Comparison of ENCODE assay signal across 8 mouse cellular contexts in genomic region chr3:30995899-30996687, GRCm38 (mm10). TPM values are rescaled to one million over a fixed set of nuclear protein-coding genes. Genes with fewer than 3 reads are reported as not detected.
DNase-seq lines count a peak whose midpoint lies in the region; ATAC-seq and TF ChIP-seq lines count a peak whose summit lies in the region.

No protein-coding gene starts in this region.

- under 1% methylated on average over 49 of the region's 49 CpGs for WGBS in limb, embryonic 15.5 days

- TF ChIP-seq POLR2A in myocyte (IDR thresholded peaks at IDR 0.05; ENCODE audit: insufficient read length, low read depth): no peak

- no peaks in the 10 kb centered on the region for H3K36me3 ChIP-seq in limb, embryonic 15.5 days
- no peaks in the 10 kb centered on the region for H3K36me3 ChIP-seq in myocyte (ENCODE audit: control insufficient read depth, insufficient read depth)

- H3K4me1 ChIP-seq in limb, embryonic 15.5 days: peaks cover 26% of the 10 kb centered on the region

- peak overlapping the region; percentile 79 for H3K9ac ChIP-seq in limb, embryonic 15.5 days

- peak overlapping the region; percentile 91 for H3K4me3 ChIP-seq in limb, embryonic 15.5 days
- peak overlapping the region; percentile 72 for H3K4me3 ChIP-seq in myocyte

- no peak for DNase-seq in cerebellum, postnatal 25 days
- DNase-seq in retina, embryonic 14.5 days (ENCODE audit: low spot score): peak; percentile 58
- no peak for DNase-seq in retina, postnatal 1 day
- no peak for DNase-seq in thymus, postnatal 25 days

- peak overlapping the region; percentile 82 for H3K27ac ChIP-seq in limb, embryonic 15.5 days

- no peaks in the 10 kb centered on the region for H3K27me3 ChIP-seq in limb, embryonic 15.5 days
- H3K27me3 ChIP-seq in myocyte (ENCODE audit: control insufficient read depth, insufficient read depth, insufficient read length): no peaks in the 10 kb centered on the region

- ATAC-seq in cerebellum, adult (ENCODE audit: insufficient number of reproducible peaks, low FRiP score, low TSS enrichment): peak; percentile 56
- peak; percentile 13 for ATAC-seq in erythroid progenitor cell, adult 5-6 weeks (replicated peaks; ENCODE audit: low FRiP score, poor library complexity, severe bottlenecking)
- peak; percentile 30 for ATAC-seq in limb, embryonic 15.5 days (ENCODE audit: insufficient number of reproducible peaks, low FRiP score, low TSS enrichment, low read depth)

- H3ac ChIP-seq in myocyte (ENCODE audit: control insufficient read depth, insufficient read length): peak overlapping the region; percentile 72

- H3K79me2 ChIP-seq in myocyte (ENCODE audit: control insufficient read depth, insufficient read depth): peaks cover 48% of the 10 kb centered on the region

- H3K4me2 ChIP-seq in limb, embryonic 15.5 days: peak overlapping the region; percentile 53
- peak overlapping the region; percentile 84 for H3K4me2 ChIP-seq in myocyte (ENCODE audit: low read depth)

- H3K9me3 ChIP-seq in limb, embryonic 15.5 days: no peaks in the 10 kb centered on the region

TF ChIP-seq in myocyte, 11 proteins besides CTCF, POLR2A, EP300 and RAD21:
- TF ChIP-seq MYOG (IDR thresholded peaks at IDR 0.05; ENCODE audit: control insufficient read depth in 1 of 3, insufficient read depth in 1 of 3, insufficient read length in 2 of 3, low read depth in 2 of 3): no peak
- TF ChIP-seq TCF3 (IDR thresholded peaks at IDR 0.05; ENCODE audit: insufficient read length, low read depth): no peak
- no peak for TF ChIP-seq CEBPB (IDR thresholded peaks at IDR 0.05; ENCODE audit: insufficient read depth, poor library complexity, severe bottlenecking)
- no peak for TF ChIP-seq SRF (IDR thresholded peaks at IDR 0.05; ENCODE audit: control insufficient read depth, insufficient read length, low read depth)
- TF ChIP-seq USF1 (IDR thresholded peaks at IDR 0.05; ENCODE audit: low read depth): no peak
- no peak for TF ChIP-seq MYOD1 (IDR thresholded peaks at IDR 0.05; ENCODE audit: control insufficient read depth in 1 of 3, insufficient read length in 2 of 3, low read depth in 2 of 3)
TF ChIP-seq in myocyte: peak in this region for 0.

RNA-seq across cellular contexts. Expression of gene Prkci, which starts 0.5 kb away (rescaled TPM):
- total RNA-seq in erythroid progenitor cell, adult 5-6 weeks (2015; ENCODE audit: low replicate concordance): 2.9 and 4.3 TPM in 2 replicates
- total RNA-seq in erythroid progenitor cell, adult 5-6 weeks (2017; ENCODE audit: low replicate concordance): 1.3 and 2.3 TPM in 2 replicates
- polyA plus RNA-seq in limb, embryonic 15.5 days (2015; fragmentation: Nextera tagmentation; extraction: Ambion mirVana): 29.7 and 38.6 TPM in 2 replicates
- 10.8 TPM for polyA plus RNA-seq in myocyte (2012; fragmentation: generic; extraction: Trizol)

RNA-seq across cellular contexts. Expression of gene Phc3, which starts 26.9 kb away (rescaled TPM):
- 15.9 and 20.2 TPM in 2 replicates for total RNA-seq in erythroid progenitor cell, adult 5-6 weeks (2015; ENCODE audit: low replicate concordance)
- 17.8 and 23.1 TPM in 2 replicates for total RNA-seq in erythroid progenitor cell, adult 5-6 weeks (2017; ENCODE audit: low replicate concordance)
- 6.5 and 6.7 TPM in 2 replicates for polyA plus RNA-seq in limb, embryonic 15.5 days (2015; fragmentation: Nextera tagmentation; extraction: Ambion mirVana)
- 4.8 TPM for polyA plus RNA-seq in myocyte (2012; fragmentation: generic; extraction: Trizol)
